Mouse (Mus musculus): ENCODE results near the gene Nr4a1.

Gene Nr4a1

GRCm38 (mm10) chr15:101255842-101256462 is 1.9 kb downstream of the Nr4a1 start:
- in situ Hi-C loops (cut with MboI, MseI), result loop anchor here (10.0 to 25.0 kb wide), 3 partner anchors 501 to 1894 kb away; partner anchors contain the start of gene Fmnl3

GRCm38 (mm10) chr15:101256463-101257206 is 2.6 kb downstream of the Nr4a1 start:
- in situ Hi-C loops (cut with MboI, MseI), result loop anchor here (10.0 to 25.0 kb wide), 3 partner anchors 502 to 1894 kb away; partner anchors contain the start of gene Fmnl3

GRCm38 (mm10) chr15:101258420-101258819 is 4.4 kb downstream of the Nr4a1 start:
- in situ Hi-C loops (cut with MboI, MseI), result loop anchor here (10.0 to 25.0 kb wide), 3 partner anchors 504 to 1896 kb away; partner anchors contain the start of gene Fmnl3

- in situ Hi-C loops (cut with MboI, MseI), result loop anchor here (10.0 to 25.0 kb wide), 3 partner anchors 505 to 1898 kb away; partner anchors contain the start of gene Fmnl3
Observed at GRCm38 (mm10) chr15:101259922-101260321, 5.9 kb downstream of the Nr4a1 start.

- in situ Hi-C loops (cut with MboI, MseI), result loop anchor here (25.0 kb wide), 2 partner anchors 1173 to 1898 kb away; partner anchors contain the start of gene Fmnl3
Observed at GRCm38 (mm10) chr15:101260387-101260786, 6.3 kb downstream of the Nr4a1 start.

GRCm38 (mm10) chr15:101260874-101261622 is 7.0 kb downstream of the Nr4a1 start:
- in situ Hi-C loops (cut with MboI, MseI), result loop anchor here (25.0 kb wide), 2 partner anchors 1174 to 1899 kb away; partner anchors contain the start of gene Fmnl3

- in situ Hi-C loops (cut with MboI, MseI), result loop anchor here (25.0 kb wide), 2 partner anchors 1175 to 1900 kb away; partner anchors contain the start of gene Fmnl3
Observed at GRCm38 (mm10) chr15:101262502-101262901, 8.4 kb downstream of the Nr4a1 start.

GRCm38 (mm10) chr15:101266132-101266963 is 12.3 kb downstream of the Nr4a1 start:
- in situ Hi-C loops (cut with MboI, MseI), result loop anchor here (25.0 kb wide), 2 partner anchors 1179 to 1904 kb away; partner anchors contain the start of gene Fmnl3

- in situ Hi-C loops (cut with MboI, MseI), result loop anchor here (25.0 kb wide), 2 partner anchors 1180 to 1905 kb away; partner anchors contain the start of gene Fmnl3
Observed at GRCm38 (mm10) chr15:101267053-101268032, 13.3 kb downstream of the Nr4a1 start.

- in situ Hi-C loops (cut with MboI, MseI), result loop anchor here (25.0 kb wide), 2 partner anchors 1183 to 1908 kb away; partner anchors contain the start of gene Fmnl3
Observed at GRCm38 (mm10) chr15:101270101-101270820, 16.2 kb downstream of the Nr4a1 start.

- in situ Hi-C loops (cut with MboI, MseI), result loop anchor here (25.0 kb wide), 2 partner anchors 1184 to 1909 kb away; partner anchors contain the start of gene Fmnl3
Observed at GRCm38 (mm10) chr15:101271107-101271506, 17.0 kb downstream of the Nr4a1 start.

- in situ Hi-C loops (cut with MboI, MseI), result loop anchor here (25.0 kb wide), 2 partner anchors 1184 to 1909 kb away; partner anchors contain the start of gene Fmnl3
Observed at GRCm38 (mm10) chr15:101271513-101271912, 17.4 kb downstream of the Nr4a1 start.

GRCm38 (mm10) chr15:101274380-101274779 is 20.3 kb downstream of the Nr4a1 start:
- in situ Hi-C loops (cut with MboI, MseI), result loop anchor here (25.0 kb wide), 2 partner anchors 1187 to 1912 kb away; partner anchors contain the start of gene Fmnl3

GRCm38 (mm10) chr15:101277351-101277899 is 23.4 kb downstream of the Nr4a1 start:
- in situ Hi-C loops (cut with MboI, MseI), result loop anchor here (5.0 to 25.0 kb wide), 2 partner anchors 35 to 1110 kb away; no protein-coding TSS in a partner anchor

GRCm38 (mm10) chr15:101278589-101278988 is 24.5 kb downstream of the Nr4a1 start:
- in situ Hi-C loops (cut with MboI, MseI), result loop anchor here (5.0 to 25.0 kb wide), 2 partner anchors 36 to 1109 kb away; no protein-coding TSS in a partner anchor

GRCm38 (mm10) chr15:101279430-101279999 is 25.4 kb downstream of the Nr4a1 start:
- in situ Hi-C loops (cut with MboI, MseI), result loop anchor here (5.0 to 25.0 kb wide), 2 partner anchors 37 to 1108 kb away; no protein-coding TSS in a partner anchor

GRCm38 (mm10) chr15:101282471-101282870 is 28.4 kb downstream of the Nr4a1 start:
- in situ Hi-C loops (cut with MboI, MseI), result loop anchor here (25.0 kb wide), 1 partner anchor 1105 kb away; no protein-coding TSS in a partner anchor
